Mouse (Mus musculus) left cerebral cortex, adult 18-20 months (tissue): ENCODE measurements at regions not wholly inside any gene's neighbourhood (a gene's known extent, or its start where the extent isn't known, plus 50 kb on each side); places are given as distances from the start of the nearest gene placed in this dataset.

Source experiments
- DNase-seq, 2 experiments: peaks; one replicate each; pipeline ENCODE4 v3.0.0; 2021 to 2022; ENCODE audit warnings: low spot score in 2 of 2, mixed read lengths in 1 of 2

DNA sequence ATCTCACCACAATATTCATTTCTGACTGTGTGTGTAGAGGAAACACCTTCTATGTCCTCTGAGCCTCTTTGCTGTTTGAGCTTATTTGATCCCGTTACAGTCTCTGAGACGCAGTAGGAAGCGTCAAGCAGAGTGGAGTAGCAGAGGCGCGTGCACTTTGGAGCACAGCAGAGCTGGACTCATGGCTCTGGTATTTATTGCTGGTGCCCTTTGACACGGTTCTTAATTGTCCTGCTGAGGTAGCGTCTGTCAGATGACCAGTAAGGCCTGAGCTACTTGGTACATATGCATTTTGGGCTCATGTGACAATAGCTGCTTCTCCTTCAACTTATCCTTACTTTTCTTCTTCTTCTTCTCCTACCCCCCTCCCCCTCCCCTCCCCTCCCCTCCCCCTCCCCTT, 195.8 kb downstream of the Foxo1 start:
- DNase-seq: no peak

GRCm38 (mm10) chr3:52454955-52455354, 186.8 kb downstream of the Foxo1 start:
- no peak for DNase-seq

DNA sequence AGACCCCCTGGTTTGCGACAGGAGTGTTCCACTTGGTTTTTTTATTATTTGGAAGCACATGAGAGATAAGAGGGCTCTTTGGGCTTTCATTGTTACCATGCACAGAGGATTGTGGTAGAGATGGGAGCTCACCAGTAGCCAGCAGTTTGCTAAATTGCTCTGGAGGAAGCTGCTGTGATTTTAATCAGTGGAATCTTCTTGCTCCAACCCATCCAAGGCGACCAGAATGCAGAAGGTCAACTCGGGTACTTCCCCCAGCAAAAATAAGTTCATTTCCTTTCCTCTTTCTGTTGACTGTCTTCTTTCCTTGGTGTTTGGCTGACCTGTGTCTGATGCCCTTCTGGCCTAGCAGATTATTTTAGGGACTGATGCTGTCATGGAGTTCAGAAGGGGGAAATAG, 184.9 kb downstream of the Foxo1 start:
- DNase-seq: no peak

DNA sequence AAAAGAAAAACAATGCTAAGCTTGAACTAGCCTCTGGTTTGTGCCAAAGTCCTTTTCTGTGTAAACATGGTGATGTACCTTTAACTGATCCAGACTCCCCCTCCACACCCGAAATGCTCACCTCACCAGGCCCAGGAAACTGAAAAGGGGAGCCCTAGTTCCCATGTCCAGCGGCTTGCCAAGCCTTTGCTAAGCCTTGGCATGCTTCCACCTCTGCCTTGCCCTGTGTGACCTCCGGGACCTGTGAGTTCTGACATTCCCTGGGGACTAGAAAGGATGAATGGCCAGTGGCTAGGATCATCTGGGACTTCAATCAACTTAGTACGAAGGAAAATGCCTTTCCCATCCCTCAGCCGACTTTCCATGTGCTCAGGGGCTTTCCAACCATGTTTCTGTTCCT, 184.2 kb downstream of the Foxo1 start:
- no peak for DNase-seq

GRCm38 (mm10) chr3:52446991-52447390, 178.9 kb downstream of the Foxo1 start:
- DNase-seq: no peak

DNA sequence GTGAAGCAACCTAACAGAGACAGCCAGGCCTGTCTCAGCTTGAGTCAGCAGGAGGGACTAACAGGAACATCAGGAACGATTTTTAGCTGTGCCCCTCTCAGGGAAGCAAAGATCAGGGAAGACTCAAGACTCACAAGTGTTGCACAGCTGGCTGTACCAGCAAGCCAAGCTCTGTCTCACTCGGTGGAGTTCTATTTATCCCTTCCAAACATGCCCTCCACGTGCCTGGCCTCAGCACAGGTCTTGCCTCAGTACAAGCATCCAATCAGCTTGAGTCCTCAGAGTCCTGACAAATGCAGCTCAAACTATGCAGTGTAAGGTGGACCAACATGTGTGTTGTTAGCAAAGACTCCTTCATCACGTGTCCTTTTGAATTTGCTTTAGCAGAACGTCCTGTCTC, 178.4 kb downstream of the Foxo1 start:
- no peak for DNase-seq

- no peak for DNase-seq
These were observed 176.4 kb downstream of the Foxo1 start for GRCm38 (mm10) chr3:52444420-52445119.

GRCm38 (mm10) chr3:52443856-52444255, 175.7 kb downstream of the Foxo1 start:
- no peak for DNase-seq

- DNase-seq: no peak
These were observed 161.0 kb downstream of the Foxo1 start for GRCm38 (mm10) chr3:52429014-52429589.

DNA sequence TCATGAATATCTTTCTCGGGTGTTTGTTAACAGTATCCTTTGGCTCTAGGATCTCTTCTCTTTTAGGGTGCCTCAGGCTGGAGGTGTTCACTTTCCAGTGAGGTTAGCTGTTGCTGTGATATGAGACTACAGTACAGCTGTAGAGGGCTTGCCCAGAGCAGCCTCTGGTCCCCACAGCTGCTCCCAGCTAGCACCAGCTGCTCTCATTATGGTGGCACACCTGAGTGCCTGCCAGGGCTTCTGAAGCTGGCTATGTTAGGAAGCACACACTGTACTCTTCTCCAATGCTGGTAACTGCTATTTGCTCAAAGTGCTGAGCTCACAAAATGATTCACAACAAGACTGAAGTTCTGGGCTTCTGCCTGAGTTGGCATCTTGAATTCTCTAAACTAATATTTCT, 154.7 kb downstream of the Foxo1 start:
- DNase-seq: no peak

DNA sequence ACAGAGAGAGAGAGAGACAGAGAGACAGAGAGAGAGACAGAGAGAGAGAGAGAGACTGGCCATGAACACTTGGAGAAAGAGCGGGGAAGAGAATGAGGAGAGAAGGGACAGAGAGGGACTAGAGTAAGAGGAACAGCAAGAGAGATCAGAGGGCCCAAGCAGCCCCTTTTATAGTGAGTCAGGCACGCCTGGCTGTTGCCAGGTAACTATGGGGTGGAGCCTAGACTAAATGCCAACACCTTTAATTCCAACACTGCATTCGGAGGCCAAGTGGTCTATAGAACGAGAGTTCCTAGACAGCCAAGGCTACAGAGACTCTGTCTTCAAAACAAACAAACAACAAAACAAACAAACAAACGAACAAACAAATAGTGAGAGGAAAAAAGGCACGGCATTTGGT, 148.1 kb downstream of the Foxo1 start:
- no peak for DNase-seq

- no peak for DNase-seq
These were observed 147.2 kb downstream of the Foxo1 start for GRCm38 (mm10) chr3:52415361-52415760.

DNA sequence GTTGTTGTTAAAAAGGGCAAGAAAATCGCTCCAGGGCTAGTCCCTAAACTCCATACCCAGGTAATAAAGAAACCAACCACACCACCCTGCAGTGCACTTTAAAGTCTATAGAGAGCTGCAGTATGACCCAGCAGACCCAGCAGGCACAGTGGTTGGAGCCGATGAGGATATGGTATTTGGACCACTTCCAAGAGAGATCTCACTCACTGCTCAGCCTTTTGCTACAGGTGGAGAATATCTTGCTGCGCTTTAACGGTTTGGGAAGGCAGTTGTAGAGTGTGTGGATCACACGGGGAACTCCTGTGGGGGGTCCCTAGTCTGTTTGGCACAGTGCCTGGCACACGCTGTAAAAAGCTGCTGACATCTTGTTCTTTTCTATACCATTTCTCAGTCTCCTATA, 145.9 kb downstream of the Foxo1 start:
- DNase-seq: no peak

GRCm38 (mm10) chr3:52413187-52413746, 145.1 kb downstream of the Foxo1 start:
- DNase-seq: no peak

DNA sequence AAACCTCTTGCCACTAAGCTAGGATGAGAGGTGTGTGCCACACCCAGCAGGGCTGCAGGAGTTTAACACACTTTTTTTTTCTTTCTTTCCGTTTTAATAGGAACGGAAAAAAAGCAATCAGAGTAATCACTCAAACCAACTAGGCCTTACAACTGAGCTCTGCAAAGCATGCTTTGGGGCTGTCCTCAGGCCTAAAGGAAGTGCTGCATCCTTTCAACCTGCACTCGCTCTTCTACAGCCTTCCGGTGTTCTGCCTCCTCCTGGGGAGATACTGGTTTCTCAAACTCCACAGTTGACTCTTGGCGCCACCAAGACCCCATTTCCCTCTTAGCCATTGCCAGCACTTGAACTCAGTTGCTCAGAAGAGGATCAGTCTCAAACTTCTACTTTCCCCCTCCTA, 143.2 kb downstream of the Foxo1 start:
- no peak for DNase-seq

GRCm38 (mm10) chr3:52409465-52409864, 141.3 kb downstream of the Foxo1 start:
- no peak for DNase-seq

DNA sequence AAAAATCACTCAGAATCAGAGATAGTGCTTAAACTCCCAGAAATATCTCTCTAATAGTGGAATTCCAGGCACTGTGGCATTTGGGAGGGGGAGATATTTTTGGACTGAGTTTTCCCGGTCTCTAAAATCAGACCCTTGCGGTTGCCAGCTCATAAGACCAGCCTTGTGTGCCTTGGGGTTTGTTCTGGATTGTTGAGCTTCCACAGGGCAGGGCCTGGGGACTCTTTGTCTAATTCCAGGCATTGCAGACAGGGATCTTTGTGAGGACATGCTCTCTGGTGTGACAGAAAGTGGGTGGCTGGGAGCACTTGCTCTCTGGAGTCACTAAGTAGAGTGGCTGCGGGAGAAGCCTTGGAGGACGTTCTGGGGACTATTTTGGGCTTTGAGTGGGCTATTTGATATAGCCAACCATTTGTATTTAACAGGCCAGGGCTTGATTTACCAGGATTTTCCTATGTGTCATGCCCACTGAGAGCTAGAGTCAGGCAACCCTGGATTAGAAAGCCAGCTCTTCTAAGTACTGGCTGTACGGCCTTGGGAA, 138.7 kb downstream of the Foxo1 start:
- DNase-seq: no peak

GRCm38 (mm10) chr3:52404636-52405035, 136.5 kb downstream of the Foxo1 start:
- DNase-seq: no peak

GRCm38 (mm10) chr3:52403032-52403431, 134.9 kb downstream of the Foxo1 start:
- DNase-seq: no peak
